Mouse (Mus musculus) ES-Bruce4 (cell line): ENCODE measurements around the gene Gm26620. TPM values are rescaled to one million over a fixed set of nuclear protein-coding genes. Genes with fewer than 3 reads are reported as not detected.

Source experiments
- H3K27ac ChIP-seq: 2 replicates; pipeline ENCODE4 v1.5.1; 2012; ENCODE audit warnings: low read length, inconsistent platforms; ENCODE audit not compliant: insufficient read depth
- H3K27me3 ChIP-seq: 2 replicates; pipeline ENCODE4 v1.6.1; 2012; ENCODE audit warnings: mild to moderate bottlenecking, low read length, inconsistent platforms; ENCODE audit not compliant: control insufficient read depth, poor library complexity, insufficient read depth, severe bottlenecking
- H3K36me3 ChIP-seq: 2 replicates; pipeline ENCODE4 v1.6.1; 2012; ENCODE audit warnings: inconsistent platforms, mild to moderate bottlenecking, low read length, moderate library complexity; ENCODE audit not compliant: control insufficient read depth, poor library complexity, insufficient read depth, severe bottlenecking
- H3K4me1 ChIP-seq: one replicate; pipeline ENCODE4 v1.8.1; 2011; ENCODE audit warnings: low read length; ENCODE audit not compliant: control insufficient read depth, insufficient read depth
- H3K4me3 ChIP-seq: 2 replicates; pipeline ENCODE4 v1.5.1; 2011; ENCODE audit warnings: low read depth, mild to moderate bottlenecking, low read length
- H3K9ac ChIP-seq: 2 replicates; pipeline ENCODE4 v1.6.1; 2012; ENCODE audit warnings: low read depth, mild to moderate bottlenecking, inconsistent platforms; ENCODE audit not compliant: poor library complexity, severe bottlenecking
- H3K9me3 ChIP-seq: replicated peaks from 2 replicates; pipeline ENCODE4 v1.6.1; 2012; ENCODE audit warnings: mild to moderate bottlenecking, low read length, inconsistent platforms; ENCODE audit not compliant: control insufficient read depth, poor library complexity, insufficient read depth, severe bottlenecking
- CTCF ChIP-seq: IDR thresholded peaks from one replicate; pipeline ENCODE4 v1.8.1; 2011; ENCODE audit warnings: low read depth, low read length
- EP300 ChIP-seq: IDR thresholded peaks from 2 replicates; pipeline ENCODE4 v1.6.1; 2011; ENCODE audit warnings: low read depth, low read length; ENCODE audit not compliant: insufficient read depth
- POLR2A ChIP-seq: IDR thresholded peaks from one replicate; pipeline ENCODE4 v1.8.1; 2011; ENCODE audit warnings: low read length; ENCODE audit not compliant: insufficient read depth
- polyA plus RNA-seq: library from polyadenylated mRNA; stranded (reverse); fragments of >200 nt; gene quantifications from 2 replicates; pipeline ENCODE4 v1.2.4, GENCODE M21; 2011; ENCODE audit warnings: low read depth; ENCODE audit not compliant: missing spikeins, insufficient read depth, insufficient read length

Gene Gm26620
- polyA plus RNA-seq, 1 experiment, result not detected

GRCm38 (mm10) chr1:170861671-170862434, 23.0 kb upstream of the Gm26620 start:
- no peak for TF ChIP-seq CTCF
- no peak for TF ChIP-seq POLR2A
- no peak for TF ChIP-seq EP300
- Histone ChIP-seq H3K9ac (no peak overlapping the region), H3K27me3 (no peaks in the 10 kb centered on the region), H3K4me3 (no peak overlapping the region), H3K27ac (no peak overlapping the region), H3K36me3 (no peaks in the 10 kb centered on the region), H3K9me3 (no peaks in the 10 kb centered on the region), H3K4me1 (no peaks in the 10 kb centered on the region)

DNA sequence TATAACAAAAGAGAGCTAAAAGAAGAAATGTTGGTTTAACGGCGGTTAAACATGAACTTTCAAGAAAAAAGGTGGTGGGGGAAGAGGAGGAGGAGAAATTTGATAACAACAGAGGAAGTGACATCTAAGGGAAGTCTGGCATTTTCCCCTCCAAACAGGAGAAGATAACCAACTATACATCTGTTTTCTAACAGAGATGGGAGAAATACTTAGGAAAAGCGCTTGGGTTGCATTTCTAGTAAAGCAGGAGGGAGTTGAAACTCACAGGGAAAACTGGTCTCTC, 22.5 kb upstream of the Gm26620 start:
- TF ChIP-seq POLR2A (no peak), CTCF (no peak), EP300 (no peak)
- H3K9ac ChIP-seq, result no peak overlapping the region
- H3K9me3 ChIP-seq, result no peaks in the 10 kb centered on the region
- H3K4me1 ChIP-seq, result no peaks in the 10 kb centered on the region
- H3K27ac ChIP-seq, result no peak overlapping the region
- H3K27me3 ChIP-seq, result no peaks in the 10 kb centered on the region
- no peak overlapping the region for H3K4me3 ChIP-seq
- no peaks in the 10 kb centered on the region for H3K36me3 ChIP-seq

- no peaks in the 10 kb centered on the region for H3K27me3 ChIP-seq
- H3K4me1 ChIP-seq, result no peaks in the 10 kb centered on the region
- TF ChIP-seq POLR2A (no peak), EP300 (no peak), CTCF (no peak)
Measured at GRCm38 (mm10) chr1:170863033-170863432, 21.8 kb upstream of the Gm26620 start.

DNA sequence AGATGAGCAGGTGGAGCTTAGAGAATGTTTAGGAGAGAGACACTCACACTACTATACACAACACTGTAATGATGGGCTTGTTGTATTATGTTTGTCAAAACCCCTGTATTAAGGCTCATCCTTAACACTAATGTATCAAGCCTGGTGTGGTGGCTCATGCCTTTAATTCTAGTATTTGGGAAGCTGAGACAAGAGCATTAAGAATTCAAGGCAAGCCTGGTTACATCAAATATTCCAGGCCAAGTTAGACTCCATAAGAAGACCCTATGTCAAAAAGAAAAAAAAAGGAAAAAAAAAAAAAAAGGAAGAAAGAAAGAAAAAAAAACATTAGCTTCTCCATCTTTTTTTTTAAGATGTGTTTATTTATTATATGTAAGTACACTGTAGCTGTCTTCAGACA, 20.6 kb upstream of the Gm26620 start:
- Histone ChIP-seq H3K27me3 (no peaks in the 10 kb centered on the region), H3K36me3 (no peaks in the 10 kb centered on the region), H3K9ac (no peak overlapping the region), H3K27ac (no peak overlapping the region), H3K4me1 (no peaks in the 10 kb centered on the region), H3K4me3 (no peak overlapping the region), H3K9me3 (no peaks in the 10 kb centered on the region)
- TF ChIP-seq POLR2A (no peak), EP300 (no peak), CTCF (no peak)

More at GRCm38 (mm10) chr1:170863033-170863432, 21.8 kb upstream of the Gm26620 start:
- H3K9me3 ChIP-seq, result no peaks in the 10 kb centered on the region
- no peak overlapping the region for H3K9ac ChIP-seq
- H3K27ac ChIP-seq, result no peak overlapping the region
- H3K36me3 ChIP-seq, result no peaks in the 10 kb centered on the region
- no peak overlapping the region for H3K4me3 ChIP-seq

DNA sequence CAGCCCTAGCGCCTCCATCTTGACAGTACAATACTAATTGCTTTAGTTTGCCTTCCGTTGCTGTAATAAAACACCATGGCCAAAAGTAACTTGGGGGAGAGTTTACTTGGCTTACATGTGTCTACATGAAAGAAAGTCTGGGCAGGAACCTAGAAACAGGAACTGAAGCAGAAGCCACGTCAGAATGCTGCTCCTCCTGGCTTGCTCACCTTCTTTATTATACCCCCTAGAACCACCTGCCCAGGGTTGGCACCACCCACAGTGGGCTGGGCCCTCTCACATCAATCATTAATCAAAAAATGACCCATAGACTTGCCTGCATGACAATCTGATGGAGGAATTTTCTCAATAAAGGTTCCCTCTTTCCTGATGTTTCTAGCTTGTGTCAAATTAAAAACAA, 20.1 kb upstream of the Gm26620 start:
- Histone ChIP-seq H3K27ac (no peak overlapping the region), H3K4me1 (no peaks in the 10 kb centered on the region)
- no peak for TF ChIP-seq CTCF
- no peak for TF ChIP-seq POLR2A
- TF ChIP-seq EP300, result no peak

GRCm38 (mm10) chr1:170865406-170865805, 19.5 kb upstream of the Gm26620 start:
- Histone ChIP-seq H3K9me3 (no peaks in the 10 kb centered on the region), H3K27ac (no peak overlapping the region), H3K4me3 (no peak overlapping the region), H3K9ac (no peak overlapping the region), H3K4me1 (no peaks in the 10 kb centered on the region), H3K36me3 (no peaks in the 10 kb centered on the region), H3K27me3 (no peaks in the 10 kb centered on the region)
- TF ChIP-seq EP300 (no peak), CTCF (no peak), POLR2A (no peak)

More for the DNA sequence above, 20.1 kb upstream of the Gm26620 start:
- no peak overlapping the region for H3K9ac ChIP-seq
- no peaks in the 10 kb centered on the region for H3K9me3 ChIP-seq
- no peaks in the 10 kb centered on the region for H3K27me3 ChIP-seq
- no peaks in the 10 kb centered on the region for H3K36me3 ChIP-seq
- H3K4me3 ChIP-seq, result no peak overlapping the region
